In the genomic region with DNA sequence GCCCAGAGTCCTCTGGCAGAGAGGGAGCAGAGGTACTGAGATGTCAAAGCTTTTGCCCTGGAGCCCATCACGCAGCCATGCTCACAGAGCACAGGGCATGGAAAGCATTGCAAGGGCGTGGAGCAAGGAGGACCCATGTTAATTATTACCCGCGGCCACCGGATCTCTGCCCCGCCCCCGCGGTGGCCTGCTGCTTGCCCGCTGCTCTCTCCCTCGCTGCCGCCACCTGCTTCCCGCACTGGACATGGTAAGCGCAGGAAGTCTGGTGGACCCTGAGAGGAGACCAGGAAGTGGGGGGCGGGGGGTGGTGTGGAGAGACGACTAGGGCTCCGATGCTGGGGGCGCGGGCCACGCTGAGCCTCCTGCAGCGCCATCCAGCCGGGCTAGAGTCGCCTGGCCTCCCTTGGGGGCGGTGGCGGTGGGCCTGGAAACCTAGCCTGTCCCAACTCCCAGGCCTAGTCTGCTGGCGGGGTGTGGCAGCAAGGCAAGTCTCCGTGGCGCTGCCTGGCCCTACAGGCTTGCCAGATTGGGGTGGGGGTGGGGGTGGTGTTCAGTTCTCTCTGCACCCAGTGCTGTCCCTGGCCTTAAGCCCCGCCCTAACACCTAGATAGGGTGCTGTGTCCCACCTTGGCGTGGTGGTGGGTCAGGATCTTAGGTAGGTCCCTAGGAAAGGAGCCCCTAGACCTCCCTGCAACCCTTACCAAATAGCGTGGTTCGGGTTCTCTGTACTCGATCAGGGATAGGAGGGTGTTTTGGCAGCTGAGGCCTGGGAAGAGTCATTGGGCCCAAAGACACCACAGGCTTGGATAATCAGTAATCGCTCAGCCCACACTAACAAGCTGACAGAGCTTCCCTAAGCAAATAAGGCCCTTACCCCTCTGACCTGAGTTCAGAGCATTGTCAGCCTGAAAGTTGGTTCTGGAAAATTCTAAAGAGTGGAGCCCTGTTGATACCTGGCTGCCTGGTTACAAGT, we compare ENCODE assay signal across 8 mouse cellular contexts. TPM values are rescaled to one million over a fixed set of nuclear protein-coding genes. Genes with fewer than 3 reads are reported as not detected.
DNase-seq lines count a peak whose midpoint lies in the region; ATAC-seq and TF ChIP-seq lines count a peak whose summit lies in the region.

A gene (plus strand): TSS at position 162 of the 973 bp plus-strand sequence.

- peak within 1 kb of the TSS; percentile 75 for H3K4me2 ChIP-seq in stomach, embryonic 16.5 days (ENCODE audit: low read depth, low read length)

- ATAC-seq in common myeloid progenitor, adult 5-6 weeks (replicated peaks; ENCODE audit: low read depth, poor library complexity, severe bottlenecking) = peak; percentile 80
- peak; percentile 86 for ATAC-seq in stomach, embryonic 16.5 days (ENCODE audit: insufficient read depth, low FRiP score)

- H3K9ac ChIP-seq in stomach, embryonic 16.5 days (ENCODE audit: low read length) = peak within 1 kb of the TSS; percentile 79

- intact Hi-C loops in heart, postnatal 10 days (cut with DNase I) = no loop called here

- peak within 1 kb of the TSS; percentile 10 for H3K4me3 ChIP-seq in testis, adult 2 months (ENCODE audit: control insufficient read depth, low read depth, low read length)
- H3K4me3 ChIP-seq in stomach, embryonic 16.5 days (replicated peaks; ENCODE audit: low read length) = peak within 1 kb of the TSS; percentile 53

- no peak within 1 kb of the TSS for H3K27ac ChIP-seq in testis, adult 2 months (ENCODE audit: control insufficient read depth, insufficient read depth, low read depth, low read length)
- H3K27ac ChIP-seq in stomach, embryonic 16.5 days (ENCODE audit: low read length) = peak within 1 kb of the TSS; percentile 81

- H3K9me3 ChIP-seq in stomach, embryonic 16.5 days (replicated peaks; ENCODE audit: control insufficient read depth, low read length) = no peaks in the 10 kb centered on the region

- no peaks in the 10 kb centered on the region for H3K27me3 ChIP-seq in testis, adult 2 months (ENCODE audit: control insufficient read depth, insufficient read depth, low read length)
- no peaks in the 10 kb centered on the region for H3K27me3 ChIP-seq in stomach, embryonic 16.5 days (ENCODE audit: control insufficient read depth, insufficient read depth, low read length)

- H3K4me1 ChIP-seq in testis, adult 2 months (ENCODE audit: control insufficient read depth, insufficient read depth, low read length) = peaks cover 8% of the 10 kb centered on the region
- peaks cover 6% of the 10 kb centered on the region; the same call in 1 of the 2 replicates for H3K4me1 ChIP-seq in stomach, embryonic 16.5 days (ENCODE audit: control insufficient read depth, insufficient read depth, low read length)

- WGBS in stomach, embryonic 16.5 days = 10% methylated on average over 32 of the region's 33 CpGs

- TF ChIP-seq CTCF in testis, adult 2 months (IDR thresholded peaks at IDR 0.05; ENCODE audit: control insufficient read depth, insufficient read depth, insufficient replicate concordance, low read depth, low read length) = no peak

- no peak for TF ChIP-seq POLR2A in testis, adult 2 months (IDR thresholded peaks at IDR 0.05; ENCODE audit: control insufficient read depth, low read depth, low read length)

- DNase-seq in testis, postnatal 14 days (ENCODE audit: low spot score) = no peak
- DNase-seq in heart, postnatal 10 days = peak; percentile 37 to 54
- DNase-seq in kidney, postnatal 4 days = peak; percentile 90 to 95
- DNase-seq in lung, postnatal 36 days = peak; percentile 72
- DNase-seq in c-Kit-positive CD71-positive TER-119-positive erythroid progenitor cells, embryonic 14.5 days (ENCODE audit: low spot score) = no peak

- H3K36me3 ChIP-seq in testis, adult 2 months (ENCODE audit: control insufficient read depth, insufficient read depth, low read length) = no peaks in the 10 kb centered on the region
- H3K36me3 ChIP-seq in stomach, embryonic 16.5 days (ENCODE audit: control insufficient read depth, insufficient read depth, low read length) = no peaks in the 10 kb centered on the region

RNA-seq across cellular contexts. Expression of the gene that starts here (rescaled TPM):
- polyA plus RNA-seq in testis, adult 2 months (2012; rRNA removed) = 0.28 and 0.76 TPM in 2 replicates
- total RNA-seq in common myeloid progenitor, adult 5-6 weeks (2017) = 2.4 and 3.5 TPM in 2 replicates
- total RNA-seq in heart, postnatal 10 days (2021) = 1 to 10 TPM; 7.6 to 8.4 TPM
- 123 and 124 TPM in 2 replicates for polyA plus RNA-seq in stomach, embryonic 16.5 days (2015; fragmentation: Nextera tagmentation; extraction: Ambion mirVana)

Comparison
In these comparisons a context has a peak if more than half of its experiments do, and no peak if none do; other contexts are left out.
1. RNA of the gene that starts here (polyA plus RNA-seq): 123 to 124 TPM in stomach, embryonic 16.5 days; 0.28 to 0.76 TPM in testis, adult 2 months; every median in the first group is over 10 times any median in the second.
2. DNase-seq: peak in heart, postnatal 10 days (2 of 2), kidney, postnatal 4 days (2 of 2) and lung, postnatal 36 days (single experiment); none in testis, postnatal 14 days (single experiment) and c-Kit-positive CD71-positive TER-119-positive erythroid progenitor cells, embryonic 14.5 days (single experiment).